Mouse (Mus musculus): ENCODE data around the gene Rbm4b.
"Not testable (repeated sequence)": the region's sequence is repeated elsewhere in the genome, so short reads cannot be mapped to it uniquely, and the experiment has no call there.

The Rbm4b gene

GRCm38 (mm10) chr19:4745681-4746080, 10.6 kb upstream of the Rbm4b start:
- no peak for DNase-seq

- DNase-seq: no peak
Observed at GRCm38 (mm10) chr19:4746611-4747010, 9.7 kb upstream of the Rbm4b start.

- DNase-seq: no peak
Observed at GRCm38 (mm10) chr19:4747631-4748312, 8.5 kb upstream of the Rbm4b start.

DNA sequence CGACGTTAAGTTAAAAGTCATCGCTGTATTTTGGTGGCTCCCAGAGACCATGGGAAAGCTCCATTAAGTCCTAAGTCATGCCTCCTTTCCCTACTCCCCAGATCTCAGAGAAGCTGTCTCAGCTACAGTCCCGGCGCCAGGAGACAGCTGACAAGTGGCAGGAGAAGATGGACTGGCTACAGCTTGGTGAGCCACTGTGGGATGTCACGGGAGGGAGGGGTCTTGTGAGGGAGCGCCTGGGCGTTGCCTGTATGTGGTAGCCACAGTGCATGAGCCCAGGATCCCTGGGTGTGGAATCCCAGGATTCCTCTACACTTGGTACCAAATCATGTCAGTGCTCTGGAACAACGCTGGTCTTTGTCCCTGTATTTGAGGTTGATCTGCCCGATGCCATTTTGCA, 7.8 kb upstream of the Rbm4b start:
- no peak for DNase-seq

DNA sequence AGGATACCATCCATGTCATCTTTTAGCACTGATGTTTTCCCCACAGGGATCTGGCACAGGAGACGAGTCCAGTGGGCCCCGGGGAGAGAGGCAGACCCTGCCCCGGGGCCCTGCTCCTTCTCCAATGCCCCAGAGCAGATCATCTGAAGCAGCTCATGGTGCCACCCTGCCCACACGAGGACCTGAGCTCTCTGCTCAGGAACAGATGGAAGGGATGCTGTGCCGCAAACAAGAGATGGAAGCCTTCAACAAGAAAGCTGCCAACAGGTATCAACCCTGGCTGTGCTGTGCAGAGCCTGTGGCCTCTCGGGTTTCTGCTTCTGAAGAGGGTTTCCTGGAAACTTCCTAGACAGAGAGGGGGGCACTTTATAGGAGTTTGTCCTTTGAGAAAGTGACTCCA, 6.3 kb upstream of the Rbm4b start:
- DNase-seq: no peak

DNA sequence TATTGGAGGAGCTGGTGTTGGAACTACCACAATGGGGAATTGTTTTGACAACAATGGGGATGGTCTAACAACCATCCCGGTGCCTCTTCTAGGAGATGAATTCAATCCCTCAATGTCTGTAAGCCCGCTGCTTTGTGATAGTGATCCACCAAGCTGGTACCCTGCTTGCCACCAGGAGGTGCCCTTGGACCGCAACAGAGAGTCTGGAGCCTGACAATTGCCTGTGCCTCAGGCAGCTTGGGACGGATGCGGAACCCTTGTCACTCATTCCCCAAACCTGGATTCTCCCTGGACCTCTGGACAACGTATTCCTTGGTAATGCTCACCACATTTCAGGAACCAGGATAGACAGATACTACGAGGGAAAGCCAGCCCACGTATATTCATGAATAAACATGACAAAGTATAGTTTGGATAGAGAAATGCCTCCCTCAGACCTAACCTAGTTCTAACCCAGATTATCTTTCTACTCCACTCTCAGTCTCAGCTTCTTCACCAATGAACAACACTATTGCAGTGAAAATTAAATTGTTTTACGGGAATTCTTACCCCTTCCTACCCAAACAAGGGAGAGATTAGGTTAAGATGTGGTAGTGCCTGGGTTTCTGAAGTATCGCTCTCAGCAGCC, 618 bp upstream of the Rbm4b start:
- DNase-seq: peak; percentile 93

DNA sequence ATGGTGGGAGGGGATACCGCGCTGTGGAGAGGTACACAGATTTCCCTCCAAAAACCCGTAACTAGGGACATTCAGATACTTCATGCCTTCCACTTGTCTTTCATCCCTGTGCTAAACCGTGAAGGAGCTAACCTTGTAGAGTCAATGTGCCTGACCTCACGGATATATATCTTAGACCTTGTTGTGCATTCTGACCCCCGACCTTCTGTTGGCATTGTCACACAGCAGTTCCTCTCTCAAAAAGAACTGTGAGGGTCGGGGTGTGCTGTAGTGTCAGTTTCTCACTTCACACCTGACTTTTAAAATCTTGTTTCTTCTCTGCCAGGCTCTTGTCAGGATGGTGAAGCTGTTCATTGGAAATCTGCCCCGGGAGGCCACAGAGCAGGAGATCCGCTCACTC, 624 bp downstream of the Rbm4b start:
- DNase-seq: no peak

- not testable (repeated sequence) for DNase-seq
Observed at GRCm38 (mm10) chr19:4760544-4760943, 4.2 kb downstream of the Rbm4b start.

DNA sequence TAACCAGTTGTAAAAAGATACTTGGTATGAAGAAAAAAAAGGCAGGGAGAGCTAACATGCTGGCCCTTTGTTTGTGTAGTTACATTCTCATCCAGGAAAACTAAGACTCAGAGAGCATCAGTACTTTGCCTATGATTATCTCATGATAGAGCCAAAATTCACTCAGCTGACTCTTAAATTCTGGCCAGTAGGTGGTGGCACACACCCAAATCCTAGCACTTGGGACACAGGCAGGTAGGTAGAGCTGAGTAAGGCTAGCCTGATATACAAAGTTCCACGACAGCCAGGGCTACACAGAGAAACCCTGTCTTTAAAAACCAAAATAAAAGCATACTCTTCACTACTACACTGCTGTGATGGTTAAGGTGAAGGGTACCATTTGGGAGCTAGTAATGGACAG, 6.6 kb downstream of the Rbm4b start:
- DNase-seq: peak; percentile 14

- no peak for DNase-seq
Observed at GRCm38 (mm10) chr19:4767507-4768148, 11.3 kb downstream of the Rbm4b start.

GRCm38 (mm10) chr19:4772785-4773184, 16.5 kb downstream of the Rbm4b start:
- DNase-seq: no peak

- DNase-seq: no peak
Observed at GRCm38 (mm10) chr19:4782891-4783290, 26.6 kb downstream of the Rbm4b start.

DNA sequence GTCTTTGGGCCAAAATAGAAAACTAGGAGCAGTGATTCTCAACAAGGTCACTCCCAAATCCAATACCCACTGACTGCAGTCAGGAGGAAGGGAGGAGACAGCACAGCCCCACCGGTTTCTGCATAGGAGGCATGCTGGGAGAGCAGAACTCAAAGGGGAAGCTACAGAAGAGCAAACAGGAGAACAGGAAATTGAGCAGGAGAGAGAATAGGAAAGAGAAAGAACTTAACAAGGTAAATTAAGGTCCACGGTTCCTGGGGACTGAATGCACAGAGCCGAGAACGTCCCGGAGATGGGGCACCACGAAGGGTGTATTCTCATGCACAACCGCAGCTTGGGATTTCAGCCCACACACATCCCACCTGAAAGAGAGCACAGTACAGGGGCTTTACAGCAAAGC, 28.9 kb downstream of the Rbm4b start:
- DNase-seq: no peak

GRCm38 (mm10) chr19:4786313-4786712, 30.0 kb downstream of the Rbm4b start:
- no peak for DNase-seq

DNA sequence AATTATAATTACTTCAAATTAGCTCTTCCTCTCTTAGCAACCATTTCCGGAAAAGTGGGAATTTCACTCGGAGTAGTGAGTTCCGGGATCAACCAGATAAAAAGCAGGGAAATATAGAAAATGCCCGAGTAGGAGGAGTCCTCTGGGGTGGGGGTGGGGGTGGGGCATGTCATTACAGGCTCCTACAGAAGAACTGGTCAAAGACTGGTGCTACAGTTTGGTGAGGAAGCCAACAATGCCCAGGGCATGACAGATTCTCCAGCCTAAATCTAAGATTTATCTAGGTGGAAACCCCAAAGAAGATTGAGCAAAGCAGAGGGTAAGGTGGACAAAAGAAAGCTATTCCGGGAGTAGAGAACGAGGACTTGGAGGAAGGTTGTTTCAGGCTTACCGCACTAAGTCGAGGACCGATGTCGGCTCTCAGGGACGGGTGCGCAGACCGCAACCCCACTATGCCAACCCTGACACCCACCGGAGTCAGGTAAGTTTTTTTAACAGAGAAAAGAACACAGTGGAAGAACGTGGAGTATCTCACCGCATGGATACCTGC, 37.1 kb downstream of the Rbm4b start:
- no peak for DNase-seq

DNA sequence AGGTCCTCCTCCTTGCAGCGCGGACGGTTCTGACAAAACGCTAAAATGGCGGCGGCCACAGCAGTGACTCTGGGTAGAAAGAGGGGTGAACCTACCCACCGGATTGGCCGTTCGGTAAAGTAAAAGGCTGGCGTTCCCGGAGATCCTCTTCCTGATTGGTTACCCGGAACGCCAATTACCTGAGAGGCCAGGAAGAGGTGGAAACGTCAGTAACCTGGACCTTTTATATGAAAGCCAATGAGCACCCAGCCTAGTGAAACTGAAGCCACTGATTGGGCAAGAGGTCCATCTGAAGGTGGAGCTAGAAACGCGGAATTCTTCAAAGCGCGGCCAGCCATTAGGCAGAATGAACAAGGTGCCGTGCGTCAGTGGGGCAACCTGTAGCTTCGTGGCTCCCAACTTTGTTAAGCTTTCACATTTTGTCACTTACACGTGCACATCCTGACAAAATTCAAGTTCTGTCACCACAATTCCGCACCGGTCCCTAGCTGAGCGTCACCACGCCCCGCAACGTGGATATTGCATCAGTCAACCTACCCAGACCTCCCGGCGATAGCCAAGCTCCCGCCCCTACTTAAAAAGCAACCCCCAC, 37.6 kb downstream of the Rbm4b start, which contains the start of gene Rbm4:
TSS of gene Rbm4 (minus strand) at position 71 of the 592 bp plus-strand sequence.
- DNase-seq: peak; percentile 98

GRCm38 (mm10) chr19:4795929-4796328, 39.6 kb downstream of the Rbm4b start:
- no peak for DNase-seq

DNA sequence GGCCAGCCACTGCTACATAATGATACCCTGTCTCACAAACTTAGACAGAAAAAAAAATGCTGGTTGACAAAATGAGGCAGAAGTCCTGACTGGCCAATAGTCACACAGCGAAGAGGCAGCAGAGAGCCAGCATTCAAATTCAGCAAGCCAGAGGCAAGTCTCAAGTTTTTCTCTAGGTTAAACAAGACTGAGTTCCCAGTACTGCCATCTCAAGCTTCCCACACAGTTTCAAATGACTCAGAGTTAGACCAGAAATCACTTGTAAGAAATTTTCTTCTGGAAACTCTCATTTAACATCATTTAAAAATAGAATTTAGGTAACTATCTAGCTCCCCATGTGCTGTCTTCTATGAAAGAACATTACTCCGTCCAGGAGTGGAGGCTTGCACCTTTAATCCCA, 41.5 kb downstream of the Rbm4b start:
- DNase-seq: no peak

DNA sequence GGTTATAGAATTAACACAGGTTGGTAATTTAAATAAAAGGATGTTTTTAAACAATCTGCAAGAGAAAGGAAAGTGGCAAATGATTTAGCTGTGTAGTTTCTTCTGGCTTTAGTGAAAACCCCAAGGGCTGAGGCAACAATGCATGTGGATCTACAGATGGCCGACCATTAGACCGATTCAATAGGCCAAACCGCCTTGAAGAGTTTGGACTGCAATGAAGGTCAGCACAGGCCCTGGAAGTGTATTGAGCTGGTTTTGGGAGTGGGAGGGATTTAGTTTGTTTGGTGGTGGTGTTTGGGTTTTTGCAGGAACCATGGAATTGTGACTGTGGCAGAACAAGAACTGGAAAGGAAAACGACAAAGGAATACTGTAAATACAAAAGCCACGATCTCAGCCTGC, 42.8 kb downstream of the Rbm4b start:
- no peak for DNase-seq

- no peak for DNase-seq
Observed at GRCm38 (mm10) chr19:4802691-4803091, 46.4 kb downstream of the Rbm4b start.

DNA sequence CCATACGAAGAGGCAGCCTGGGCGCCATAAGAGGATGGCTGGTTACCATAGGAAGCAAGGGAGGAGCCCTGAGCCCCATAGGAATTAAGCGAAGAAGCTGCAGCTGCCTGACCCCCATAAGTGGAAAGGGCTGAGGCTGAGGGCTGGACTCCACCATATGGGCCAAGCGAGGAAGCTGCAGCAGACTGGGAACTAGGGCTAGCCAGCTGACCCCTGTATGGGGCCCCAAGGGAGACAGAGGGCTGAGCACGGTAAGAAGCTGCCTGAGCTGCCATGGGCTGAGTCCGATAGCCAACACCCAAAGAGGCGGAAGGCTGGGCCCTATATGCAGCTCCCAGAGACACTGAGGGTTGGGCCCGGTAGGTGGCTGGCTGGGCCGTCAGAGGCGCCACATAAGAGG, 47.0 kb downstream of the Rbm4b start:
- no peak for DNase-seq

GRCm38 (mm10) chr19:4810309-4810708, 54.0 kb downstream of the Rbm4b start:
- no peak for DNase-seq

DNA sequence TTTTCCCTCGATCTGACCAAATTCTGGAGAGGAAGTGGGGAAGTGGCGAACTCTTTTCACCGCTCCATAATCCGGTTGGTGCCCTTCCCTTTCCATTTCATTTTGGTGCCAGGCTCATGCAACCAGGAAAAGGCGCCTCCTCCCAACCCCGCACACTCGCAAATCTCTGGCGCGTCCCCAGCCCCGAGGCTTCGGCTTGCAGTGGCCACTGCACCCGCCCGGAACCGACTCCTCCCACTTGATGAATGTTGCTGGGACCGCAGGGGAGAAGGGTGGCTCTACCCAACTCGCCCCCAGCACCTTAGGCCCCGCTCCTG, 54.4 kb downstream of the Rbm4b start:
- no peak for DNase-seq

Data from lung, postnatal 14 days (tissue).